ENCODE assay signal across 13 mouse cellular contexts in the genomic region with DNA sequence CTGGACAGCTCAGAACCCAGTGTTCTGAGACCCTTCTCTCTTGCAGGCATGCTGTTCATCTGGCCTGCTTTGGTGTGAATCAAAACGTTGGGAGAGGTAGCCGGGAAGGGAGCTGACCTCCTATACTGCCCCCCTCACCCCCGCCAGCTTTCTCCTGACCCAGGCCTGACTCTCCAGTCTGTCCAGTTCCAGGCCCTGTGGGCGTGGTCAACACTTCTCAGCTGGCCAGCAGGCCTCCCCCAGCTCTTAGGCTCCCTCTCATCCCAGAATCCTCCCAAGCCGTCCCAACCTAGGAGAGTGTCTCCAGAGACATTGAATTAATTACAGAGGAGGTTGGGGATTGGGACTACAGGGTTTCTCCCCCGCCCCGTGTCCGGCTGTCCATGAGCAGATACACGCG. TPM values are rescaled to one million over a fixed set of nuclear protein-coding genes. Genes with fewer than 3 reads are reported as not detected.
DNase-seq lines count a peak whose midpoint lies in the region; ATAC-seq and TF ChIP-seq lines count a peak whose summit lies in the region.
"Had no signal": no experiment of that assay in that cellular context is flagged by ENCODE, and none has a peak within 500 bp of the region (broad histone marks: within the 10 kb centered on the region; RNA-seq: fewer than 3 reads in every experiment).

No protein-coding gene starts in this region.

- ATAC-seq in kidney, embryonic 16.5 days (ENCODE audit: low FRiP score, low TSS enrichment), result peak; percentile 28; the same call in 1 of the 2 replicates
- ATAC-seq in kidney, postnatal 0 days (replicated peaks; ENCODE audit: low FRiP score, low read depth), result 0 out of 2 replicates have a peak, but pooled peaks have one; percentile 37
- ATAC-seq in liver, embryonic 12.5 days, result peak; percentile 16
- ATAC-seq in midbrain, embryonic 14.5 days (ENCODE audit: low FRiP score, low TSS enrichment), result no peak

- intact Hi-C loops in gastrocnemius, adult 2 months (cut with DNase I), result no loop called here
- intact Hi-C loops in gastrocnemius, postnatal 36 days (cut with DNase I), result no loop called here

- no peak for TF ChIP-seq CTCF in gastrocnemius, adult 2 months (IDR thresholded peaks at IDR 0.05)
- TF ChIP-seq CTCF in kidney, postnatal 0 days (IDR thresholded peaks at IDR 0.05; ENCODE audit: low read depth), result no peak

- peak overlapping the region; percentile 40; the same call in 1 of the 2 replicates for H3K27ac ChIP-seq in gastrocnemius, adult 2 months
- H3K27ac ChIP-seq in kidney, embryonic 16.5 days (ENCODE audit: low read length), result no peak overlapping the region
- H3K27ac ChIP-seq in kidney, postnatal 0 days, result no peak overlapping the region
- 0 out of 2 replicates have a peak overlapping the region, but pooled peaks have one; percentile 15 for H3K27ac ChIP-seq in liver, embryonic 12.5 days
- no peak overlapping the region for H3K27ac ChIP-seq in midbrain, embryonic 14.5 days (replicated peaks; ENCODE audit: low read depth, low read length)
- H3K27ac ChIP-seq: limb, embryonic 15.5 days had no signal

- H3K9ac ChIP-seq in kidney, embryonic 16.5 days (replicated peaks; ENCODE audit: low read length), result no peak overlapping the region
- no peak overlapping the region for H3K9ac ChIP-seq in kidney, postnatal 0 days (ENCODE audit: low read depth, low read length)
- H3K9ac ChIP-seq in liver, embryonic 12.5 days, result no peak overlapping the region
- no peak overlapping the region for H3K9ac ChIP-seq in midbrain, embryonic 14.5 days (replicated peaks; ENCODE audit: low read length)
- H3K9ac ChIP-seq: limb, embryonic 15.5 days had no signal

- H3K9me3 ChIP-seq in kidney, embryonic 16.5 days (ENCODE audit: low read length), result no peaks in the 10 kb centered on the region
- H3K9me3 ChIP-seq in kidney, postnatal 0 days (replicated peaks; ENCODE audit: low read length), result no peaks in the 10 kb centered on the region
- no peaks in the 10 kb centered on the region for H3K9me3 ChIP-seq in liver, embryonic 12.5 days (replicated peaks)
- H3K9me3 ChIP-seq in midbrain, embryonic 14.5 days (ENCODE audit: control insufficient read depth, low read length), result no peaks in the 10 kb centered on the region
- H3K9me3 ChIP-seq: limb, embryonic 15.5 days had no signal

- no peak overlapping the region for H3K4me2 ChIP-seq in kidney, embryonic 16.5 days (replicated peaks; ENCODE audit: low read depth, low read length)
- H3K4me2 ChIP-seq in kidney, postnatal 0 days (ENCODE audit: low read length), result no peak overlapping the region
- no peak overlapping the region for H3K4me2 ChIP-seq in liver, embryonic 12.5 days
- H3K4me2 ChIP-seq in midbrain, embryonic 14.5 days (ENCODE audit: low read length), result no peak overlapping the region
- H3K4me2 ChIP-seq: limb, embryonic 15.5 days had no signal

- peaks cover 49% of the 10 kb centered on the region for H3K4me1 ChIP-seq in kidney, embryonic 16.5 days (ENCODE audit: insufficient read depth, low read length)
- peaks cover 16% of the 10 kb centered on the region for H3K4me1 ChIP-seq in kidney, postnatal 0 days (replicated peaks; ENCODE audit: insufficient read depth, low read length)
- H3K4me1 ChIP-seq in liver, embryonic 12.5 days, result peaks cover 87% of the 10 kb centered on the region
- peaks cover 8% of the 10 kb centered on the region; the same call in 1 of the 2 replicates for H3K4me1 ChIP-seq in midbrain, embryonic 14.5 days (ENCODE audit: control insufficient read depth, insufficient read depth, low read length)

- H3K4me3 ChIP-seq in gastrocnemius, adult 2 months, result no peak overlapping the region
- no peak overlapping the region for H3K4me3 ChIP-seq in kidney, embryonic 16.5 days (ENCODE audit: low read length)
- H3K4me3 ChIP-seq in kidney, postnatal 0 days (replicated peaks; ENCODE audit: low read depth, low read length), result no peak overlapping the region
- H3K4me3 ChIP-seq in liver, embryonic 12.5 days, result no peak overlapping the region
- no peak overlapping the region for H3K4me3 ChIP-seq in midbrain, embryonic 14.5 days (replicated peaks; ENCODE audit: low read depth, low read length)
- H3K4me3 ChIP-seq: limb, embryonic 15.5 days; myocyte had no signal

- no peaks in the 10 kb centered on the region for H3K36me3 ChIP-seq in kidney, embryonic 16.5 days (ENCODE audit: insufficient read depth, low read length)
- H3K36me3 ChIP-seq in kidney, postnatal 0 days (ENCODE audit: insufficient read depth, low read length), result no peaks in the 10 kb centered on the region
- H3K36me3 ChIP-seq in liver, embryonic 12.5 days, result peaks cover 6% of the 10 kb centered on the region; the same call in 1 of the 2 replicates
- no peaks in the 10 kb centered on the region for H3K36me3 ChIP-seq in midbrain, embryonic 14.5 days (ENCODE audit: control insufficient read depth, insufficient read depth, low read length)
- H3K36me3 ChIP-seq: limb, embryonic 15.5 days had no signal

- DNase-seq in gastrocnemius, adult 2 months, result no peak
- DNase-seq in gastrocnemius, postnatal 36 days, result no peak
- no peak for DNase-seq in kidney, adult 8-10 months
- peak; percentile 53 for DNase-seq in kidney, postnatal 0 days (ENCODE audit: low spot score)
- DNase-seq in spleen, adult 12 weeks (ENCODE audit: low spot score), result no peak
- DNase-seq in midbrain, embryonic 14.5 days, result no peak
- DNase-seq: cerebellum, adult 18-20 months; gastrocnemius, postnatal 25 days; thymus, postnatal 14 days had no signal

- H3K27me3 ChIP-seq in kidney, embryonic 16.5 days (ENCODE audit: insufficient read depth, low read length), result no peaks in the 10 kb centered on the region
- H3K27me3 ChIP-seq in kidney, postnatal 0 days (ENCODE audit: insufficient read depth, low read length), result no peaks in the 10 kb centered on the region
- no peaks in the 10 kb centered on the region for H3K27me3 ChIP-seq in liver, embryonic 12.5 days (replicated peaks)
- H3K27me3 ChIP-seq in midbrain, embryonic 14.5 days (ENCODE audit: control insufficient read depth, insufficient read depth, low read length), result no peaks in the 10 kb centered on the region
- H3K27me3 ChIP-seq: limb, embryonic 15.5 days had no signal

- 51% methylated on average over 10 of the region's 10 CpGs for WGBS in kidney, embryonic 16.5 days
- WGBS in kidney, postnatal 0 days, result 51% methylated on average over 10 of the region's 10 CpGs
- 72% methylated on average over 10 of the region's 10 CpGs for WGBS in liver, embryonic 12.5 days (ENCODE audit: insufficient replicate concordance)
- 61% methylated on average over 10 of the region's 10 CpGs for WGBS in midbrain, embryonic 14.5 days

RNA-seq across cellular contexts. Expression of gene Galnt10, which starts 26.6 kb away (rescaled TPM):
- 1 to 10 TPM; 5.1 to 6.4 TPM for total RNA-seq in gastrocnemius, adult 2 months (2021)
- total RNA-seq in gastrocnemius, postnatal 36 days (2021), result 1 to 10 TPM; 5.2 to 6.3 TPM
- polyA plus RNA-seq in kidney, embryonic 16.5 days (2015; fragmentation: Nextera tagmentation; extraction: Ambion mirVana), result 23.6 TPM in 2 replicates
- 18.4 and 19.2 TPM in 2 replicates for polyA plus RNA-seq in kidney, postnatal 0 days (2015; fragmentation: Nextera tagmentation; extraction: Ambion mirVana)
- polyA plus RNA-seq in liver, embryonic 12.5 days (2016; fragmentation: Nextera tagmentation; extraction: Ambion mirVana), result 34.2 and 36.3 TPM in 2 replicates
- 10.1 and 11.6 TPM in 2 replicates for polyA plus RNA-seq in midbrain, embryonic 14.5 days (2014; fragmentation: Nextera tagmentation; extraction: Ambion mirVana)

Comparison
In these comparisons a context has a peak if more than half of its experiments do, and no peak if none do; other contexts are left out.
1. H3K27ac ChIP-seq: peak in gastrocnemius, adult 2 months (single experiment) and liver, embryonic 12.5 days (single experiment); none in kidney, embryonic 16.5 days (single experiment), kidney, postnatal 0 days (single experiment) and midbrain, embryonic 14.5 days (single experiment).